Mouse (Mus musculus): ENCODE results near the gene Rsph6a.

Gene Rsph6a

GRCm38 (mm10) chr7:19078732-19079131 lies 24.2 kb downstream of the Rsph6a start:
- DNase-seq (ENCODE audit: low read depth), result no peak

DNA sequence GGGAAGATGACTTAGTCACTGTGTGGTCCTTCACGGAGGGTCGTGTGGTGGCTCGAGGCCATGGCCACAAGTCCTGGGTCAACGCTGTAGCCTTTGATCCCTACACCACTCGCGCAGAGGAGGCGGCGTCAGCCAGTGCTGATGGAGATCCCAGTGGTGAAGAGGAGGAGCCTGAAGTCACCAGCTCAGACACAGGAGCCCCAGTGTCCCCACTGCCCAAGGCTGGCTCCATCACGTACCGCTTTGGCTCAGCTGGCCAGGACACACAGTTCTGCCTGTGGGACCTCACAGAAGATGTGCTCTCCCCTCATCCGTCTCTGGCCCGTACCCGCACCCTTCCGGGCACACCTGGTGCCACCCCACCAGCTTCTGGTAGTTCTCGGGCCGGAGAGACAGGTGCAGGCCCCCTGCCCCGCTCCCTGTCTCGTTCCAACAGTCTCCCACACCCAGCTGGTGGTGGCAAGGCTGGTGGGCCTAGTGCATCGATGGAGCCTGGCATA lies 26.0 kb downstream of the Rsph6a start:
- DNase-seq (ENCODE audit: low read depth), result no peak

- no peak for DNase-seq (ENCODE audit: low read depth)
These were observed 27.7 kb downstream of the Rsph6a start for GRCm38 (mm10) chr7:19082171-19082570.

DNA sequence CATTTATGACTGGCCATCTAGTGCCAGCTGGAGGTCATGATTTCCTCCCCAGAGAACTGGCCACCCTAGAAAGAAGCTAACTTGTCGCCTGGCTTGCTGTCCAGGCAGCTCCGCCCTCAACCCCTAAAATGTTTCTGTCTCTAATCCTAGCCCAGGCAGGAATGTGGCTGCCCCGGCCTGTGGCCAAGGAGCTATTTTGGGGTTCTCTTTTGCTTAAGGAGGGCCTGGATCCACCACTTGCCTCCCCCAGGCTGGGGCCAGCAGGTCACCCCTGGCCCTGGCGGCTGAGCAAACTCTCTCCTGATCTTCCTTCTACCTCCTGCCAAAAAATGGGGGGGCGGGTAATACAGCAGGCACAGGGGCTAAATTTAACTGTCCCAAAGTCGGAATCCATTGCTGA lies 28.6 kb downstream of the Rsph6a start:
- DNase-seq (ENCODE audit: low read depth), result no peak

DNA sequence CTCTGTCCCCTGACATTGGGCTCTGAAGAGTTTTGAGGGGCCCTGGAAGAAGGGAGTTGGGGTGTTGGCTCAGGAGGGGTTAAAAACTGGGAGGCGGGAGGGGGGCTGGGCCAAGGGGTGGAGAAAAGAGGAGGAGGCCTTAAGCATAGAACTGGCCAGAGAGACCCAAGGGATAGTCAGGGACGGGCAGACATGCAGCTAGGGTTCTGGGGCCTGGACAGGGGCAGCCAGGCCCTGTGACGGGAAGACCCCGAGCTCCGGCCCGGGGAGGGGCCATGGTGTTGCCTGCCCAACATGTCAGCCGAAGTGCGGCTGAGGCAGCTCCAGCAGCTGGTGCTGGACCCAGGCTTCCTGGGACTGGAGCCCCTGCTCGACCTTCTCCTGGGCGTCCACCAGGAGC lies 29.2 kb downstream of the Rsph6a start, which contains the start of gene Dmpk:
Dmpk (plus strand) TSS at position 149 of the 400 bp plus-strand sequence.
- DNase-seq (ENCODE audit: low read depth), result no peak

DNA sequence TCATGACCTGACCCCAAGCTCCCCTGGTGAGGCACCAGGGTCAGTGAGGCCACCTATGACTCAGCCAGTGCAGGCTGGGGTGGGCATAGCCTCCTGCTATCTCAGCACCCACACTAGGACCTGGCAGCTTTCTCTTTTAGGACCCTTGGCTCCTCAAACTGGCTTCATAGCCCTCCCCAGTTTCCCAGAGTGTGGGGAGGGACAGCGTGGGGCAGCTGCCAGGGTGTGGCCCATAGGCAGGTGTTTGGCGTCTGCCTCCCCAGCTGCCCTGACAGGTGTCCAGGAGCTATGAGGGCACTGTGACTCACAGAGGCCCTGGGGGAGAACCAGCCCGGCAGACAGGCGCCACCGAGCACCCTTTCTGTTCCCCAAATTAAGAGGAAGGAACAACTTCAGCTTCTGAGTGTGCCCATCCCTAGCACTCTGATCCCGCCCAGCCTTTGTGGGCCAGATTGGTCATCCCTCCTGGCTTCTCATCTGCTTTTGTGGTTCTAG lies 29.8 kb downstream of the Rsph6a start:
- no peak for DNase-seq (ENCODE audit: low read depth)

- DNase-seq (ENCODE audit: low read depth), result no peak
These were observed 30.5 kb downstream of the Rsph6a start for GRCm38 (mm10) chr7:19084921-19085473.

GRCm38 (mm10) chr7:19085495-19085894 lies 31.0 kb downstream of the Rsph6a start:
- DNase-seq (ENCODE audit: low read depth), result no peak

DNA sequence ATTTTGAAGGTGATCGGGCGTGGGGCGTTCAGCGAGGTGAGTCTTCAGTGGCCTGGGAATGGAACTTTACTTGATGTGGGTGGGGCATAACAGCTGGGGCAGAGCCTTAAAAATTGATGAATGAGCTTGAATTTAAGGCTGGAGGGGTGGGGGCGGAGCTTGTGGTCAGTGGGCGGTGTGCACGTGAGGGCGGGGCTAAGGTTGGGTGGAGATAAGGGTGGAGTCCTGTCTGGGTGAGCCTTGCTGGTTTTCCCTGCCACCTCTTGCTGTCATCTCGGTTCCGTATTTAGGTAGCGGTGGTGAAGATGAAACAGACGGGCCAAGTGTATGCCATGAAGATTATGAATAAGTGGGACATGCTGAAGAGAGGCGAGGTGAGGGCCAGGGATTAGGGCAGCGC lies 31.6 kb downstream of the Rsph6a start:
- DNase-seq (ENCODE audit: low read depth), result no peak

GRCm38 (mm10) chr7:19086760-19087159 lies 32.3 kb downstream of the Rsph6a start:
- DNase-seq (ENCODE audit: low read depth), result no peak

DNA sequence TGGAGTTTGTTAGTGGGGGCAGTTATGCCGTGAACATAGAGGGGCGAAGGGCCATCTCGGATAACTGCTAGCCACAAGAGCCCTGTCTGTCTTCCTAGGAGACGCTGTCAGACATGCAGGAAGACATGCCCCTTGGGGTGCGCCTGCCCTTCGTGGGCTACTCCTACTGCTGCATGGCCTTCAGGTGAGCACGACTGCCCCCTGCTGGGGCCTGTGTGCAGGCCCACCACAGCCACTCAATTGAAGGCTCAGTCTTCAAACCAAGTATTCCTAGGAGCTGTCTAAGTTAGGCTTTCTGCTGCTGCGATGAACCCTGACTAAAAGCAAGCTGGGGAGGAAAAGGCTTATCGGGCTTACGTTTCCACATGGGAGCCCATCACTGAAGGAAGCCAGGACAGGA lies 34.3 kb downstream of the Rsph6a start:
- DNase-seq (ENCODE audit: low read depth), result peak; percentile 72

GRCm38 (mm10) chr7:19091913-19092312 lies 37.4 kb downstream of the Rsph6a start:
- DNase-seq (ENCODE audit: low read depth), result no peak

GRCm38 (mm10) chr7:19092381-19093173 lies 38.1 kb downstream of the Rsph6a start:
- no peak for DNase-seq (ENCODE audit: low read depth)

- peak; percentile 79 for DNase-seq (ENCODE audit: low read depth)
These were observed 38.7 kb downstream of the Rsph6a start for GRCm38 (mm10) chr7:19093174-19093521.

- peak; percentile 87 for DNase-seq (ENCODE audit: low read depth)
These were observed 39.3 kb downstream of the Rsph6a start for GRCm38 (mm10) chr7:19093537-19094385.

- DNase-seq (ENCODE audit: low read depth), result no peak
These were observed 40.0 kb downstream of the Rsph6a start, which contains the start of gene Six5 for GRCm38 (mm10) chr7:19094471-19094825. Gene Six5, plus strand, starts transcription at chr7:19094594.

GRCm38 (mm10) chr7:19094826-19095750 lies 40.6 kb downstream of the Rsph6a start:
- DNase-seq (ENCODE audit: low read depth), result no peak

GRCm38 (mm10) chr7:19095751-19096110 lies 41.2 kb downstream of the Rsph6a start:
- DNase-seq (ENCODE audit: low read depth), result no peak

DNA sequence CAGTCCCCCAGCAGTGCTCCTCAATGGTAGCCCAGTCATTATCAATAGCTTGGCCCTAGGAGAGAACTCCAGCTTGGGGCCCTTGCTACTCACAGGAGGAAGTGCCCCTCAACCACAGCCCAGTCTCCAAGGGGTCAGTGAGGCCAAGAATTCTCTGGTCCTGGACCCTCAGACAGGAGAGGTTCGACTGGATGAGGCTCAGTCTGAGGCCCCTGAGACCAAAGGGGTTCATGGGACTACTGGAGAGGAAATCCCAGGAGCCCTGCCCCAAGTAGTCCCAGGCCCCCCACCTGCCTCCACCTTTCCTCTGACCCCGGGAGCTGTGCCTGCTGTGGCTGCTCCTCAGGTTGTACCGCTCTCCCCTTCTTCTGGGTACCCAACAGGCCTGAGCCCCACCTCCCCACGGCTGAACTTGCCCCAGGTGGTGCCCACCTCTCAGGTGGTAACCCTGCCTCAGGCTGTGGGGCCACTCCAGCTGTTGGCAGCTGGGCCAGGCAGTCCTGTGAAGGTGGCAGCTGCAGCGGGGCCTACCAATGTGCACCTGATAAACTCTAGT lies 42.0 kb downstream of the Rsph6a start:
- no peak for DNase-seq (ENCODE audit: low read depth)

- no peak for DNase-seq (ENCODE audit: low read depth)
These were observed 42.7 kb downstream of the Rsph6a start for GRCm38 (mm10) chr7:19097217-19097616.

GRCm38 (mm10) chr7:19097863-19098262 lies 43.4 kb downstream of the Rsph6a start:
- DNase-seq (ENCODE audit: low read depth), result no peak
